In the genomic region with DNA sequence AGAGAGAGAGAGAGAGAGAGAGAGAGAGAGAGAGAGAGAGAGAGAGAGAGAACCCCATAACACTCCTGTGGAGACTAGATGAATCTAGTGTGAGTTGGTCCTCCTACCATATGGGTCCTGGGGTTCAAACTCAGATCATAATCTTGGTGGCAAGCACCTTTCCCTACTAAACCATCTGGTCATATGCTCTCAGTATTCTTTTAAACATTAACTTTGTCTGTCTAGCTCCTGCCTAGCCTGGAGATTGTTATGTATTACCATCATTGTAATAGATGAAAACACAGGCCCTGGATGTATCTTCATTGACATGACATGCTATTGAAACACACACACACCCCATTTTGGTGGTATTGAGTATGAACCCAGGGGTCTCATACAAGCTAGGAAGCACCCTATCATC, we compare ENCODE assay signal across 22 mouse cellular contexts. TPM values are rescaled to one million over a fixed set of nuclear protein-coding genes. Genes with fewer than 3 reads are reported as not detected.
"Had no signal": no experiment of that assay in that cellular context is flagged by ENCODE, and none has a peak within 500 bp of the region (broad histone marks: within the 10 kb centered on the region; RNA-seq: fewer than 3 reads in every experiment).

No protein-coding gene starts in this region.

- DNase-seq: retina, postnatal 1 day; right cerebral cortex, adult 18-20 months; right cerebral cortex, postnatal 14 days; right cerebral cortex, postnatal 25 days; right cerebral cortex, postnatal 4 days; spleen, adult 18-20 months; thymus, adult 18-20 months; thymus, adult 2 months; thymus, postnatal 14 days; thymus, postnatal 25 days; thymus, postnatal 36 days; thymus, postnatal 4 days had no signal

- H3K27me3 ChIP-seq: stomach, embryonic 15.5 days had no signal

- H3K4me1 ChIP-seq: neural tube, embryonic 13.5 days; neural tube, embryonic 15.5 days; stomach, embryonic 15.5 days had no signal

- H3K27ac ChIP-seq: neural tube, embryonic 13.5 days; neural tube, embryonic 15.5 days; stomach, embryonic 15.5 days; stomach, postnatal 0 days had no signal

- H3K36me3 ChIP-seq: neural tube, embryonic 13.5 days; neural tube, embryonic 15.5 days; stomach, embryonic 15.5 days had no signal

- H3K4me3 ChIP-seq: neural tube, embryonic 13.5 days; neural tube, embryonic 15.5 days; stomach, embryonic 15.5 days had no signal

RNA-seq across cellular contexts. Expression of gene Zcchc13, which starts 5.6 kb away (rescaled TPM):
- polyA plus RNA-seq: neural tube, embryonic 13.5 days; neural tube, embryonic 14.5 days; neural tube, embryonic 15.5 days; small intestine, adult 2 months; spleen, adult 2 months; stomach, embryonic 14.5 days; stomach, embryonic 15.5 days; stomach, embryonic 16.5 days; stomach, postnatal 0 days; thymus, postnatal 0 days had no signal
